Mouse (Mus musculus) c-Kit-positive CD71-negative TER-119-negative erythroid progenitor cells, embryonic 14.5 days (primary cell): ENCODE data around the gene Rasgef1b.

Source experiments
- DNase-seq: peaks from one replicate; pipeline ENCODE4 v3.0.0-alpha.2; 2013; ENCODE audit warnings: low read depth

Gene Rasgef1b

GRCm38 (mm10) chr5:99541321-99541895 lies 187.5 kb downstream of the Rasgef1b start:
- no peak for DNase-seq

- DNase-seq = no peak
Observed at GRCm38 (mm10) chr5:99533416-99533815, 195.4 kb downstream of the Rasgef1b start.

GRCm38 (mm10) chr5:99526797-99527201 lies 202.1 kb downstream of the Rasgef1b start:
- DNase-seq = no peak

- DNase-seq = no peak
Observed at GRCm38 (mm10) chr5:99525649-99526048, 203.2 kb downstream of the Rasgef1b start.

- DNase-seq = no peak
Observed at GRCm38 (mm10) chr5:99522571-99523269, 206.1 kb downstream of the Rasgef1b start.

GRCm38 (mm10) chr5:99521411-99521810 lies 207.5 kb downstream of the Rasgef1b start:
- no peak for DNase-seq

GRCm38 (mm10) chr5:99519556-99519955 lies 209.3 kb downstream of the Rasgef1b start:
- DNase-seq = no peak

GRCm38 (mm10) chr5:99519023-99519422 lies 209.8 kb downstream of the Rasgef1b start:
- DNase-seq = no peak

GRCm38 (mm10) chr5:99516207-99516606 lies 212.7 kb downstream of the Rasgef1b start:
- no peak for DNase-seq

- no peak for DNase-seq
Observed at GRCm38 (mm10) chr5:99515764-99516163, 213.1 kb downstream of the Rasgef1b start.

GRCm38 (mm10) chr5:99513209-99513880 lies 215.5 kb downstream of the Rasgef1b start:
- no peak for DNase-seq

- no peak for DNase-seq
Observed at GRCm38 (mm10) chr5:99511081-99511480, 217.8 kb downstream of the Rasgef1b start.

GRCm38 (mm10) chr5:99506109-99506508 lies 222.8 kb downstream of the Rasgef1b start:
- DNase-seq = no peak

- DNase-seq = no peak
Observed at GRCm38 (mm10) chr5:99504349-99504830, 224.5 kb downstream of the Rasgef1b start.

- no peak for DNase-seq
Observed at GRCm38 (mm10) chr5:99502681-99503080, 226.2 kb downstream of the Rasgef1b start.

- no peak for DNase-seq
Observed at GRCm38 (mm10) chr5:99499404-99500089, 229.3 kb downstream of the Rasgef1b start.

GRCm38 (mm10) chr5:99497856-99498255 lies 231.0 kb downstream of the Rasgef1b start:
- DNase-seq = no peak

GRCm38 (mm10) chr5:99496931-99497782 lies 231.7 kb downstream of the Rasgef1b start:
- no peak for DNase-seq

GRCm38 (mm10) chr5:99496157-99496453 lies 232.8 kb downstream of the Rasgef1b start:
- DNase-seq = no peak

- no peak for DNase-seq
Observed at GRCm38 (mm10) chr5:99495354-99496156, 233.3 kb downstream of the Rasgef1b start.

- DNase-seq = no peak
Observed at GRCm38 (mm10) chr5:99493861-99494260, 235.0 kb downstream of the Rasgef1b start.
